Mouse (Mus musculus) E14TG2a.4 (cell line): ENCODE measurements around the gene Adgrl3.

Experiments used
- H3K27me3 ChIP-seq: 2 replicates; pipeline ENCODE4 v1.6.1; 2014; ENCODE audit warnings: low read length, control low read depth; ENCODE audit not compliant: insufficient read depth
- H3K36me3 ChIP-seq: 2 replicates; pipeline ENCODE4 v1.6.1; 2014; ENCODE audit warnings: low read length, control low read depth; ENCODE audit not compliant: insufficient read depth
- H3K4me1 ChIP-seq: replicated peaks from 2 replicates; pipeline ENCODE4 v1.6.1; 2014; ENCODE audit warnings: low read depth, low read length, control low read depth
- H3K4me3 ChIP-seq: replicated peaks from 2 replicates; pipeline ENCODE4 v1.5.1; 2014; ENCODE audit warnings: mild to moderate bottlenecking, low read length
- H3K9me3 ChIP-seq: 2 replicates; pipeline ENCODE4 v1.6.1; 2014; ENCODE audit warnings: low read length, control low read depth
- CTCF ChIP-seq: conservative IDR thresholded peaks from 2 replicates; pipeline ENCODE4 v1.5.1; 2014; ENCODE audit warnings: low read length
- NANOG ChIP-seq: IDR thresholded peaks from 2 replicates; pipeline ENCODE4 v1.6.1; 2014; ENCODE audit warnings: borderline replicate concordance, low read length, mixed read lengths
- POU5F1 ChIP-seq: IDR thresholded peaks from 2 replicates; pipeline ENCODE4 v1.6.1; 2014; ENCODE audit warnings: low read length, borderline replicate concordance

Adgrl3 gene

DNA sequence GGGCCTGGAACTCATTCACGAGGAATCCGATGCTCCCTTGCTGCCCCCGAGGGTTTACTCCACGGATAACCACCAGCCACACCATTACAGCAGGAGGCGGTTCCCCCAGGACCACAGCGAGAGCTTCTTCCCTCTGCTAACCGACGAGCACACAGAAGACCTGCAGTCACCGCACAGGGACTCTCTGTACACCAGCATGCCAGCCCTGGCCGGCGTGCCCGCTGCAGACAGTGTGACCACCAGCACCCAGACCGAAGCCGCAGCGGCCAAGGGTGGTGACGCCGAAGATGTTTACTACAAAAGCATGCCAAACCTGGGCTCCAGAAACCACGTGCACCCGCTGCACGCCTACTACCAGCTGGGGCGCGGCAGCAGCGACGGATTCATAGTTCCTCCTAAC lies 774.7 kb downstream of the Adgrl3 start:
- Histone ChIP-seq H3K4me3 (peak overlapping the region; percentile 63), H3K9me3 (no peaks in the 10 kb centered on the region), H3K36me3 (no peaks in the 10 kb centered on the region), H3K4me1 (peaks cover 5% of the 10 kb centered on the region), H3K27me3 (peaks cover 10% of the 10 kb centered on the region; the same call in 1 of the 2 replicates)
- TF ChIP-seq CTCF (no peak), NANOG (no peak), POU5F1 (no peak)

DNA sequence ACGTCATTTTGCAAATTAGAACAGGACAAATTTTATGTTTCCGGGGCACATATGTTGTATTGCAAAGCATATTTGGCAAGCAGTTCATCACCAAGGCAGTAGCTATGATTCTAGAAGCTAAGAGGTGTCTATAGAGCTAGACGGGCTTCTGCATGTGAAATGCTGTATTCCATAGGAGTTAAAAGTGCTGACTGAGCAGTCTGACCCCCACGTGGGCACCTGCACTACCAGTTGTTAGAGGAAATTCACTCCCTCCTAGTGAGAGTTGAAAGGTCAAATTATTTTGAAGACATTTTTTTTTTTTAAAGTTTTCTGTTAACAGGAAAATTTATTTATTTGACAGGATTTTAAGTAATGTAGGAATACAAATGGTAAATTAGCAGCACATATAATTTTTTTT lies 776.2 kb downstream of the Adgrl3 start:
- H3K4me3 ChIP-seq = no peak overlapping the region
- peaks cover 5% of the 10 kb centered on the region for H3K4me1 ChIP-seq
- no peak for TF ChIP-seq NANOG
- no peak for TF ChIP-seq POU5F1
- TF ChIP-seq CTCF = no peak
- peaks cover 10% of the 10 kb centered on the region; the same call in 1 of the 2 replicates for H3K27me3 ChIP-seq
- no peaks in the 10 kb centered on the region for H3K36me3 ChIP-seq
- no peaks in the 10 kb centered on the region for H3K9me3 ChIP-seq

- no peaks in the 10 kb centered on the region for H3K36me3 ChIP-seq
- no peaks in the 10 kb centered on the region for H3K27me3 ChIP-seq
- H3K4me3 ChIP-seq = no peak overlapping the region
- no peak for TF ChIP-seq CTCF
- no peak for TF ChIP-seq POU5F1
- TF ChIP-seq NANOG = no peak
- H3K9me3 ChIP-seq = no peaks in the 10 kb centered on the region
- no peaks in the 10 kb centered on the region for H3K4me1 ChIP-seq
These were observed 791.0 kb downstream of the Adgrl3 start for GRCm38 (mm10) chr5:81810966-81811365.

DNA sequence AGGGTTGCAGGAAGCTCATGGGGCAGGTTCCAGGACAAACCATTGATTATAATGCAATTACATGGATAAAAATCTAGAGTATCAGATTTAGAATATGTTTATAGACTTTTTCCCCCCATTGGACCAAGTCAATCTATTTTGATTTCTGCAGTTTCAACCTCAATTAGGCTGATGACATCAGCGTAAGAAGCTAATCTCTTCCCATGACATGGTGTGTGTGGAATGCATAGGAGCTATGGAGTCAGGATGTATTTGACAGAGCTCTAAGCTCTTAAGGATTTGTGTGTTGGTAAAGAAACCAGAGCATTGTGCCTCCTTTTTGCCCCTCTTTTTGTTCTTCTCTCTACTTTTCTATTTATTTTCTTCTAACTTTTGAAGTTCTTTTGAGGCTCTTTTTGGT lies 812.1 kb downstream of the Adgrl3 start:
- no peak overlapping the region for H3K4me3 ChIP-seq
- H3K27me3 ChIP-seq = no peaks in the 10 kb centered on the region
- no peaks in the 10 kb centered on the region for H3K4me1 ChIP-seq
- H3K9me3 ChIP-seq = no peaks in the 10 kb centered on the region
- H3K36me3 ChIP-seq = no peaks in the 10 kb centered on the region
- no peak for TF ChIP-seq CTCF
- no peak for TF ChIP-seq POU5F1
- TF ChIP-seq NANOG = no peak

DNA sequence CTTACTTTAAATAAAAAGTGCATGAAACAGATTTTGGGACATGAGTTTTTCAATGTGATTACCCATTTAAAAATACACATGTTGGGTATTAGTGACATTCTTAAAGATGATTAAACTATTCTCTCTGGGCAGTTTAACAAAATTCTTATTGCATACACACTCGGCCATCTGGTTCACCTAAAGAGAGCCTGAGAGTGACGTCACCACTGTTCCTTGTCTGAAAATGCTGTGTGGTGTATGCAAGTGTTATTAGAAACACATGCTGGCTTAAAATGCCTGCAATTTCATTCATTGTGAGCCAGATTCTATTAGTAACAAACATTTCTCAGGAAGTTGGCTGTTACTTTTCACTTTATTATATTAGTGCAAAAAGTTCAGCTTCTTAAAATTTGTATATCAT lies 812.7 kb downstream of the Adgrl3 start:
- H3K4me1 ChIP-seq = no peaks in the 10 kb centered on the region
- TF ChIP-seq NANOG = no peak
- no peaks in the 10 kb centered on the region for H3K9me3 ChIP-seq
- H3K36me3 ChIP-seq = no peaks in the 10 kb centered on the region
- H3K4me3 ChIP-seq = no peak overlapping the region
- no peaks in the 10 kb centered on the region for H3K27me3 ChIP-seq

GRCm38 (mm10) chr5:81837860-81838259 lies 817.9 kb downstream of the Adgrl3 start:
- Histone ChIP-seq H3K4me1 (no peaks in the 10 kb centered on the region), H3K9me3 (no peaks in the 10 kb centered on the region), H3K36me3 (no peaks in the 10 kb centered on the region), H3K4me3 (no peak overlapping the region), H3K27me3 (no peaks in the 10 kb centered on the region)
- TF ChIP-seq POU5F1 (no peak), NANOG (no peak), CTCF (no peak)

GRCm38 (mm10) chr5:81843798-81844197 lies 823.9 kb downstream of the Adgrl3 start:
- Histone ChIP-seq H3K36me3 (no peaks in the 10 kb centered on the region), H3K4me1 (no peaks in the 10 kb centered on the region), H3K27me3 (no peaks in the 10 kb centered on the region), H3K4me3 (no peak overlapping the region), H3K9me3 (no peaks in the 10 kb centered on the region)
- TF ChIP-seq CTCF = no peak

DNA sequence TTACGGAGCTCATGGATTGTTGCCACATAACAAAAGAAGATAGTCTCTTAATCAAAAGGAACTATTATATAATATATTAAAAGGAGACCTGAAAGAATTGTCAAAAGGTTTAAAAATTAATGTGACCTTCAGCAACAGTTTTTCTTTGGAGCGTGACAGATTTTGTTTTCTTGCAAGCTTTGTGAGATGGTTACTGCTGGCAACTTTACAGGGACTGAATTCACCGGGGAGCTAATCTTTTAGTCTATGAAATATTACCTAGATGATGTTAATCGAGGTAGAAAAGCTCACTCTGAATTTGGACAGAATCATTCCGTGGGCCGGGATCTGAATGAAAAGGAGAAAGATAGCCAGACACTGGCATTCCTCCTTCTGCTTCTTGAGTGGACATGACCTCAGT lies 850.4 kb downstream of the Adgrl3 start:
- no peak for TF ChIP-seq POU5F1
- TF ChIP-seq NANOG = no peak
- TF ChIP-seq CTCF = no peak
- H3K9me3 ChIP-seq = no peaks in the 10 kb centered on the region
- H3K36me3 ChIP-seq = no peaks in the 10 kb centered on the region
- no peaks in the 10 kb centered on the region for H3K27me3 ChIP-seq
- H3K4me3 ChIP-seq = no peak overlapping the region
- H3K4me1 ChIP-seq = no peaks in the 10 kb centered on the region
